Mouse (Mus musculus): ENCODE measurements at regions not wholly inside any gene's neighbourhood (a gene's known extent, or its start where the extent isn't known, plus 50 kb on each side); places are given as distances from the start of the nearest gene placed in this dataset.

- no peak for DNase-seq (ENCODE audit: low spot score in 2 of 2)
Measured at GRCm38 (mm10) chr8:26805371-26805821, 171.7 kb upstream of the Zfp703 start.

DNA sequence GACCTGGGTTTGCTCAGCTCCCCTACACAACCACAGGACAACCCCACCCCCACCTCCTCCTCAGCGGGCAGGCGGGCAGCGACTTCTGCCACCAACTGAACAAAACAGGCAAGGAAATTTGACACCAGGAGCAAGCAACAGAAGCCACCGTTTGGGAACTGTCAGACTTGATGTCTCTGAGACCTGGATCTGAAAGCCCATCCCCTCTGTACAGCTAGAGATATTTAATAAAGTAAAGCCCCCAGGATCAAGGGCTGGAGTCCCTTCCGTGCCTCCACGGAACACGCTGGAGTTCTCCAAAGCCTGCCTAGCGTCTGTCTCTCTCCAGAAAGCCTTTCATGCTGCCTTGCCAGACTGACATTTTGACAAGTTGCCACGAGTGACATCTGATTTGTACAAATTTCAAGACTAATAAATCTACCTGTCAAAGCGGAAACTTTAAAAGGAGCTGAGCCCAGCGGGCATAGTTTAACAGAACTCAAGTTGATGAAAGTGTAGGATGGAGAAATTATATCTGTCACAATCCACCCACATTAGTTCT lies 168.9 kb upstream of the Zfp703 start:
- DNase-seq (ENCODE audit: low spot score in 2 of 2): peak; percentile 22 to 51

- no peak for DNase-seq (ENCODE audit: low spot score in 2 of 2)
Measured at GRCm38 (mm10) chr8:26808771-26809170, 168.4 kb upstream of the Zfp703 start.

DNA sequence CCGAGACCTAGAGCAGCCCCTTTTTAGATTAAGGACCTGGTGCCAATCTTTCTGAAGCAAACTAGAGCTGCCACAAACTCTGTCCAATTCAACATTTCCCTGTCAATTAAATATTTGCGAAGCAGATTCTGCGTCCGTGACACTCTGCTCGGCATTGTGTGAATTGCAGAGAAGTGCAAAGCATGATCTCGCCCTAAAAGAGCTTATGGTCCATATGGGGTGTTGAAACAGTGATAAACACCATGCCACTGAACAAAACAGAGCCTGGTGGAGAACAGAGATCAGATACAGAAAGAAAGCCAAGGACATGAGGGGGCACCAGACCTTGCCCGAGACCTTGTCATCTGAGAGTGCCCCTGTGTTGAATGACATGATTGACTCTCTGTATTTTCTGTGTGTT lies 167.2 kb upstream of the Zfp703 start:
- DNase-seq (ENCODE audit: low spot score in 2 of 2): no peak

- DNase-seq (ENCODE audit: low spot score in 2 of 2): no peak
Measured at GRCm38 (mm10) chr8:26811533-26812236, 165.4 kb upstream of the Zfp703 start.

GRCm38 (mm10) chr8:26813198-26813815 lies 163.8 kb upstream of the Zfp703 start:
- no peak for DNase-seq (ENCODE audit: low spot score in 2 of 2)

DNA sequence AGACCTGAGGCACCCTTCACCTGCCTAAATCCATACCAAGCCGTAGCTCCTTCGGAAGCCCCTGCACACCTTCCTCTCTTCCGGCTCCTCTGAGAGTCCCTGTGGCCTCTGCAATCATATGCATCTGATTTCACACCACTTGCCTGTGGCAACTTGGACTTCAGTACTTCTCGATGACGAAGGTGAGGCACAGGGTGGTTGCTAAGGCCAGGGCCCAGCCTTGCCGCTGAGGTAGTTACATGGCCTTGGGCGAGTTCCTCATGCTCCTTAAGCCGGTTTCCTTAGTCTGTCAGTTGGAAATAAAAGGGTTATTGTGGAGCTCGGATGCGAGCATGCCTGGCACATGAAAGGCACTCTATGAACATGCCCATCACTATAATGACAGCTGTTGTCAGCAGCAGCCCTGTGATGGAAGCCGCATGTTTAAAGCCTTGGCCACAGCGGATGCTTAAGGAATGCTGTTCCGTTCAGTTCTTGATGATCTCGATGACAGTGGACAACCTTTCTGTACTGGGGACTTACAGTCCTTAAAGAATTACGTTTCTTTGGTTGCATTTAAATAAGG lies 162.0 kb upstream of the Zfp703 start:
- DNase-seq (ENCODE audit: low spot score in 2 of 2): no peak

DNA sequence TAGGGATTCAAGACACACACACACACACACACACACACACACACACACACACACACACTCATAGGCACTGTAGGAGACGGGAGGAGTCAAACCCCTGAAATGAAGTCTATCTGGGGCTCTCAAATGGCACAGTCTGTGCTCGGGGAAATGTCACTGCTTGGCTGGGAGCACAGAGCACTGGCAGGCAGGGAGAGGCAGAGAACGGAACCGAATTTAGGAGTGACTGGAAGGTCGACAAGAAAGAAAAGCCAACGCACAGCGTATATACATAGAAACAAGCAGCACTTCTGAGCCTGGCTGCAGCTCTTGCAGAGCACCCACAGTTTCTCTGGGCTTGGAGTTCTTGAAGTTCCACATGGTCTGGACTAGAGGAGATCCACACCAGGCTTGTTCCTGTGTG lies 160.1 kb upstream of the Zfp703 start:
- peak; percentile 58 to 77 for DNase-seq (ENCODE audit: low spot score in 2 of 2)

GRCm38 (mm10) chr8:26824189-26824941 lies 152.8 kb upstream of the Zfp703 start:
- no peak for DNase-seq (ENCODE audit: low spot score in 2 of 2)

DNA sequence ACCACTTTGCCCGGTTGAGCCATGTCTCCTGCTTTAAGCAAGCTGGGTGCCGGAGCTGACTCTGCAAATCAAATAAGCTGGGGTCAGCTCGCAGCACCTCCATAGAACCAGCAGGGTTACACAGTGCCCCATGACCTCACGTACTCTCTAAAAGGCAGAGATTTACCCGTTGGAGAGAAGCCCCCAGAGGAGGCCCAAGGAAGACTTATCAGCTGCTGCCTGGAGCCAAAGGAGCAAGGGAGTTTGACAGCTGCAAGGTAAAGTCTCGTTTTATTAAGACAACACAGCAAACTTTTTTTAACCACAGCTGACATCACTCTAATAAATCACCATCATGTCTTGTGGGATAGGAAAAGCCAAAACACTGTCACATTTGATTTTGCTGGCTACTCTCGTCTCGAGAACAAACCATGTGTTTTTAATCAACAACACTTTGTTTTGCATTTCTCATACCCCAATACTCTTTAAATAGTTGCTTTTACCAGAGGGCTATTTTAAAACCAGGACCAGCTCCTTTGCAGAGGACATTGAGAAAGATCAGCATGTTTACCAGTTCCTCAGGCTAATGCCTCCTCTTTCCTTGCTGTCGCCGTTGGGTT lies 148.7 kb upstream of the Zfp703 start:
- DNase-seq (ENCODE audit: low spot score in 2 of 2): no peak

DNA sequence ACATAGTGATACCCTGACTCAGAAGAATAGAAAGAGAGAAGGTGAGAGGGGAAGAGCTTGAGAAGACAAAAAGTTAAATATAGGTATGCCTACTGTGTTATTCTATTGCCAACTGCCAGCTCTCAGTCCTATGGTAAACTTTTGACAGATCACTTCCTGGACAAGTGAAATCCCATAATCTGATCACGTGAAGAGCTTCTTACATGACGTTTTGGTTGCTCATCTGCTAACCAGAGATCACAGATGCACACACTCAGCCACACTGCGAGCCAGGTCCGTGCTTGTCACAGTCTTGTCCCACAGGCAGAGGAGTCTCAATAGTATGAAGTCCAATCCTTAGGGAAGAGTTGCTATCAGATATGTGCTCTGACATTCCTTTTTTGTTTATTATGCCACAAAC lies 147.8 kb upstream of the Zfp703 start:
- DNase-seq (ENCODE audit: low spot score in 2 of 2): no peak

GRCm38 (mm10) chr8:26831148-26831547 lies 146.0 kb upstream of the Zfp703 start:
- no peak for DNase-seq (ENCODE audit: low spot score in 2 of 2)

DNA sequence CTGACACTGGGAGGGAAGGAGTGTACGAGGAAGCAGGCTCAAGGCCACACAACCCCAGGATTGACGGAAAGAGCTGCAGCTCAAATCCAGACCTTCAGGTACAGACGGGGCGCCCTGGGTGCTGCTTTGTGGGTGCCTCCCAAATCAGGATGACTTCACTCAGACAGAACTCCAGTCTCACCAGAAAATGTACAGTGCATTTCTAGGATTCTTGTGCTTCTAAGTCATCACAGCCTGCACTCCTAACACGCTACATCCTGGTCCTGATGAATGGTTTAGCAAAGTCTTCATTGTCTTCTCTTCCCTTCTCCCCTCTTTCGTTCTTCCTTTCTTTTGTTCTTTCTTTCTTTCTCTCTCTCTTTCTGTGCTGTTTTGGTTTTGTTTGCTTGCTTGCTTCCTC lies 145.3 kb upstream of the Zfp703 start:
- DNase-seq (ENCODE audit: low spot score in 2 of 2): no peak

GRCm38 (mm10) chr8:26832546-26832945 lies 144.6 kb upstream of the Zfp703 start:
- DNase-seq (ENCODE audit: low spot score in 2 of 2): no peak

DNA sequence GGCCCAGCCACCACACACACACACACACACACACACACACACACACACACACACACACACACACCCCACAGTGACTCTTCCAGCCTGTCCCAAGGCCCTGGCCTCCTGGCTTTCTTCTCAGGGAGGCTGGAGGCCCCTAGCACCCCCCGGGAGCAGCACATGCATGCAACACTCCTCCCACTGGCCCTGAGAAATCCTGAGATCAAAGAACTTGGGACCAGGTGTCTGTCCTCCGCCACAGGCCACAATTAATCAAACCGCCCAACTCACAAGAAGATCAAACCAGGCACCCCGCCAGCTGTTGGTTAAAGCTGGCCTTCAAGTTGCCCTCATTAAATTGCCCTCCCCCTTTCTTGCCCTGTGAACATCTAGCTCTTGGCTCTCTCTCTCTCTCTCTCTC lies 143.8 kb upstream of the Zfp703 start:
- no peak for DNase-seq (ENCODE audit: low spot score in 2 of 2)

GRCm38 (mm10) chr8:26833784-26834183 lies 143.3 kb upstream of the Zfp703 start:
- no peak for DNase-seq (ENCODE audit: low spot score in 2 of 2)

DNA sequence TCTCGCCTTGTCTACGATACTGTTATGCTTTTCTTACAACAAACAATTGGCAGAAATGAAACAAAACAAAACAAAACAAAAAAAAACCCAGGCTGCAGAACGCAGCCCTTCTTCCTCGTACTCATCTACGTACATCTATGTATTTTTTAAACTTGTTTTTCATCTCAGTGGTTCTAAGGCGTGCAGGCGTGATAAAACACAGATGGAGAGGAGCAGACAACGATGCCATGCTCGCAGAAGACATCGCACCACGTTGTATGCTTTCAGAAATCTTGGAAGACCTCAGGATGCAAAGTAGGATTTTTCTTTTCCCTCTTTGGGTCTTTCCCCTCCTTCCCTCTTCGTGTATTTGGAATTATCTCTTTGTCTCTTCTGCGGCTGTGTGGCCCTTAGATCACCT lies 142.5 kb upstream of the Zfp703 start:
- DNase-seq (ENCODE audit: low spot score in 2 of 2): no peak

- no peak for DNase-seq (ENCODE audit: low spot score in 2 of 2)
Measured at GRCm38 (mm10) chr8:26835076-26835475, 142.0 kb upstream of the Zfp703 start.

GRCm38 (mm10) chr8:26835616-26836015 lies 141.5 kb upstream of the Zfp703 start:
- DNase-seq (ENCODE audit: low spot score in 2 of 2): no peak

- DNase-seq (ENCODE audit: low spot score in 2 of 2): no peak
Measured at GRCm38 (mm10) chr8:26836552-26836951, 140.6 kb upstream of the Zfp703 start.

GRCm38 (mm10) chr8:26840286-26840685 lies 136.8 kb upstream of the Zfp703 start:
- DNase-seq (ENCODE audit: low spot score in 2 of 2): no peak
